Mouse (Mus musculus): Measurements from ENCODE around the gene Olfr612. TPM values are rescaled to one million over a fixed set of nuclear protein-coding genes. Genes with fewer than 3 reads are reported as not detected.

The Olfr612 gene
- polyA plus RNA-seq, 1 experiment from 2014 or later = not detected

DNA sequence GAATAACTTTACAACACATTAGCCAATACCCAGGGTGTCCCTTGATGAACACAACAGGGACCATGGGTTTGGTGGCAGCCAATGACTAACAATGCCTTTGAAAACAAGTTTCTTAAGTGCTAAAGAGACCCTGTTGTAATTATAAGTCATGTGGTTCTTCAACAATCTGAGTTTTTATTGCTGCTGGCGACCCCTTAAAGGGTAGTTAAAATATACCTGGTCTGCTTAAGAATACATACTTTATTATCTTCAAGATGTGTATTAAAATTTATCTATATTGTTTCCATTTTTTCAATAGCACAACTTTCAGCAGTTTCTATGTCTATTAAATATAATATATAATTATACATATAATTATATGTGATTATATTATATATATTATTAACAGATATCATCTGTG lies 44.6 kb downstream of the Olfr612 start, which contains the start of gene Olfr609:
TSS of gene Olfr609 (minus strand) at position 101 of the 400 bp plus-strand sequence.
- 50% methylated on average over 1 of the region's 1 CpGs for WGBS
- Histone ChIP-seq H3K27me3 (ENCODE audit: control insufficient read depth, insufficient read depth, low read length) (no peaks in the 10 kb centered on the region), H3K9ac (ENCODE audit: low read length) (no peak within 1 kb of the TSS), H3K4me2 (ENCODE audit: low read length) (no peak within 1 kb of the TSS), H3K36me3 (ENCODE audit: control insufficient read depth, insufficient read depth, low read length) (no peaks in the 10 kb centered on the region), H3K4me3 (ENCODE audit: control insufficient read depth in 1 of 2, insufficient read depth in 1 of 2, low read depth in 1 of 2, low read length in 2 of 2) (no peak within 1 kb of the TSS), H3K9me3 (ENCODE audit: control insufficient read depth, low read length) (no peaks in the 10 kb centered on the region), H3K4me1 (ENCODE audit: control insufficient read depth in 2 of 2, insufficient read depth in 2 of 2, low read length in 2 of 2) (no peaks in the 10 kb centered on the region), H3K27ac (replicated peaks in 1 of 2; ENCODE audit: control insufficient read depth in 1 of 2, insufficient read depth in 1 of 2, low read depth in 2 of 2, low read length in 2 of 2) (no peak within 1 kb of the TSS)
- ATAC-seq (ENCODE audit: insufficient number of reproducible peaks, insufficient read depth, low FRiP score, low read depth) = no peak

Small RNAs within 50 kb of the gene (microRNA-seq; reads per million reads assigned to microRNA genes)
- not detected for gene Gm26506

Other genes starting within 250 kb of the Olfr612 start
- not detected in 2 replicates for gene Olfr596, start 237.1 kb downstream of the Olfr612 start, polyA plus RNA-seq (2014; fragmentation: Nextera tagmentation; extraction: Ambion mirVana)
- not detected in 2 replicates for gene Olfr597, start 226.4 kb downstream of the Olfr612 start, polyA plus RNA-seq (2014; fragmentation: Nextera tagmentation; extraction: Ambion mirVana)
- not detected in 2 replicates for gene Olfr598, start 219.1 kb downstream of the Olfr612 start, polyA plus RNA-seq (2014; fragmentation: Nextera tagmentation; extraction: Ambion mirVana)
- not detected in 2 replicates for gene Olfr599, start 206.8 kb downstream of the Olfr612 start, polyA plus RNA-seq (2014; fragmentation: Nextera tagmentation; extraction: Ambion mirVana)
- not detected in 2 replicates for gene Olfr600, start 193.0 kb downstream of the Olfr612 start, polyA plus RNA-seq (2014; fragmentation: Nextera tagmentation; extraction: Ambion mirVana)
- gene Olfr601, start 180.1 kb downstream of the Olfr612 start, polyA plus RNA-seq (2014; fragmentation: Nextera tagmentation; extraction: Ambion mirVana) = not detected in 2 replicates
- not detected in 2 replicates for gene Olfr603, start 156.5 kb downstream of the Olfr612 start, polyA plus RNA-seq (2014; fragmentation: Nextera tagmentation; extraction: Ambion mirVana)
- not detected in 2 replicates for gene Usp17lc, start 127.6 kb downstream of the Olfr612 start, polyA plus RNA-seq (2014; fragmentation: Nextera tagmentation; extraction: Ambion mirVana)
- not detected in 2 replicates for gene Olfr605, start 97.3 kb downstream of the Olfr612 start, polyA plus RNA-seq (2014; fragmentation: Nextera tagmentation; extraction: Ambion mirVana)
- not detected in 2 replicates for gene Olfr606, start 93.7 kb downstream of the Olfr612 start, polyA plus RNA-seq (2014; fragmentation: Nextera tagmentation; extraction: Ambion mirVana)
- 0.30 and 0.38 TPM in 2 replicates for gene Olfr607, start 78.6 kb downstream of the Olfr612 start, polyA plus RNA-seq (2014; fragmentation: Nextera tagmentation; extraction: Ambion mirVana)
- 0.40 and 0.62 TPM in 2 replicates for gene Olfr608, start 72.8 kb downstream of the Olfr612 start, polyA plus RNA-seq (2014; fragmentation: Nextera tagmentation; extraction: Ambion mirVana)
- gene Olfr609, start 44.7 kb downstream of the Olfr612 start, polyA plus RNA-seq (2014; fragmentation: Nextera tagmentation; extraction: Ambion mirVana) = not detected in 2 replicates
- gene Olfr610, start 30.6 kb downstream of the Olfr612 start, polyA plus RNA-seq (2014; fragmentation: Nextera tagmentation; extraction: Ambion mirVana) = not detected in 2 replicates
- gene Olfr611, start 21.9 kb downstream of the Olfr612 start, polyA plus RNA-seq (2014; fragmentation: Nextera tagmentation; extraction: Ambion mirVana) = not detected in 2 replicates
- gene Olfr613, start 5.4 kb upstream of the Olfr612 start, polyA plus RNA-seq (2014; fragmentation: Nextera tagmentation; extraction: Ambion mirVana) = not detected in 2 replicates
- gene Olfr615, start 13.4 kb upstream of the Olfr612 start, polyA plus RNA-seq (2014; fragmentation: Nextera tagmentation; extraction: Ambion mirVana) = not detected in 2 replicates
- not detected in 2 replicates for gene Olfr616, start 26.4 kb upstream of the Olfr612 start, polyA plus RNA-seq (2014; fragmentation: Nextera tagmentation; extraction: Ambion mirVana)
- gene Olfr617, start 30.3 kb upstream of the Olfr612 start, polyA plus RNA-seq (2014; fragmentation: Nextera tagmentation; extraction: Ambion mirVana) = not detected in 2 replicates
- gene Olfr618, start 47.4 kb upstream of the Olfr612 start, polyA plus RNA-seq (2014; fragmentation: Nextera tagmentation; extraction: Ambion mirVana) = not detected in 2 replicates
- not detected in 2 replicates for gene Olfr619, start 57.9 kb upstream of the Olfr612 start, polyA plus RNA-seq (2014; fragmentation: Nextera tagmentation; extraction: Ambion mirVana)
- not detected in 2 replicates for gene Olfr620, start 69.8 kb upstream of the Olfr612 start, polyA plus RNA-seq (2014; fragmentation: Nextera tagmentation; extraction: Ambion mirVana)
- not detected in 2 replicates for gene Olfr622, start 100.0 kb upstream of the Olfr612 start, polyA plus RNA-seq (2014; fragmentation: Nextera tagmentation; extraction: Ambion mirVana)
- not detected in 2 replicates for gene Olfr623, start 121.0 kb upstream of the Olfr612 start, polyA plus RNA-seq (2014; fragmentation: Nextera tagmentation; extraction: Ambion mirVana)
- 0.04 and 0.08 TPM in 2 replicates for gene Olfr624, start 128.5 kb upstream of the Olfr612 start, polyA plus RNA-seq (2014; fragmentation: Nextera tagmentation; extraction: Ambion mirVana)
- gene Olfr625-ps1, start 140.0 kb upstream of the Olfr612 start, polyA plus RNA-seq (2014; fragmentation: Nextera tagmentation; extraction: Ambion mirVana) = not detected in 2 replicates
- not detected in 2 replicates for gene Olfr243, start 172.0 kb upstream of the Olfr612 start, polyA plus RNA-seq (2014; fragmentation: Nextera tagmentation; extraction: Ambion mirVana)
- gene Olfr628, start 187.7 kb upstream of the Olfr612 start, polyA plus RNA-seq (2014; fragmentation: Nextera tagmentation; extraction: Ambion mirVana) = not detected in 2 replicates
- not detected in 2 replicates for gene Olfr629, start 202.2 kb upstream of the Olfr612 start, polyA plus RNA-seq (2014; fragmentation: Nextera tagmentation; extraction: Ambion mirVana)
- not detected in 2 replicates for gene Olfr630, start 214.6 kb upstream of the Olfr612 start, polyA plus RNA-seq (2014; fragmentation: Nextera tagmentation; extraction: Ambion mirVana)
- gene Olfr69, start 228.9 kb upstream of the Olfr612 start, polyA plus RNA-seq (2014; fragmentation: Nextera tagmentation; extraction: Ambion mirVana) = not detected in 2 replicates
- not detected in 2 replicates for gene Olfr68, start 237.0 kb upstream of the Olfr612 start, polyA plus RNA-seq (2014; fragmentation: Nextera tagmentation; extraction: Ambion mirVana)
- not detected in 2 replicates for gene Olfr67, start 249.1 kb upstream of the Olfr612 start, polyA plus RNA-seq (2014; fragmentation: Nextera tagmentation; extraction: Ambion mirVana)